Mouse (Mus musculus): ENCODE results near the gene Wdpcp. TPM values are rescaled to one million over a fixed set of nuclear protein-coding genes. Genes with fewer than 3 reads are reported as not detected.

The Wdpcp gene
- polyA plus RNA-seq, 1 experiment: 1.5 TPM

GRCm38 (mm10) chr11:21688441-21688840 is 116.4 kb downstream of the Wdpcp start:
- H3K27me3 ChIP-seq (ENCODE audit: control insufficient read depth, insufficient read depth, low read length): no peaks in the 10 kb centered on the region
- TF ChIP-seq POLR2A (IDR thresholded peaks at IDR 0.05; ENCODE audit: low read depth, low read length) (no peak), CTCF (IDR thresholded peaks at IDR 0.05; ENCODE audit: extremely low read depth, insufficient read length, insufficient replicate concordance, low read depth, low read length) (no peak)
- 87% methylated on average over 6 of the region's 6 CpGs for WGBS
- no peak overlapping the region for H3K27ac ChIP-seq (ENCODE audit: insufficient read depth, low read depth, low read length)
- no peaks in the 10 kb centered on the region for H3K36me3 ChIP-seq (ENCODE audit: control insufficient read depth, insufficient read depth, low read length)
- no peaks in the 10 kb centered on the region for H3K4me1 ChIP-seq (ENCODE audit: control insufficient read depth, insufficient read depth, insufficient read length, low read length)
- H3K4me3 ChIP-seq (ENCODE audit: low read depth, low read length): no peak overlapping the region

- H3K4me1 ChIP-seq (ENCODE audit: control insufficient read depth, insufficient read depth, insufficient read length, low read length): no peaks in the 10 kb centered on the region
- TF ChIP-seq CTCF (IDR thresholded peaks at IDR 0.05; ENCODE audit: extremely low read depth, insufficient read length, insufficient replicate concordance, low read depth, low read length) (no peak), POLR2A (IDR thresholded peaks at IDR 0.05; ENCODE audit: low read depth, low read length) (no peak)
- no peak overlapping the region for H3K4me3 ChIP-seq (ENCODE audit: low read depth, low read length)
- H3K27me3 ChIP-seq (ENCODE audit: control insufficient read depth, insufficient read depth, low read length): no peaks in the 10 kb centered on the region
- H3K27ac ChIP-seq (ENCODE audit: insufficient read depth, low read depth, low read length): no peak overlapping the region
- no peaks in the 10 kb centered on the region for H3K36me3 ChIP-seq (ENCODE audit: control insufficient read depth, insufficient read depth, low read length)
- 71% methylated on average over 2 of the region's 2 CpGs for WGBS
Measured at GRCm38 (mm10) chr11:21690730-21691129, 118.7 kb downstream of the Wdpcp start.

- Histone ChIP-seq H3K27me3 (ENCODE audit: control insufficient read depth, insufficient read depth, low read length) (no peaks in the 10 kb centered on the region), H3K4me3 (ENCODE audit: low read depth, low read length) (no peak overlapping the region), H3K36me3 (ENCODE audit: control insufficient read depth, insufficient read depth, low read length) (no peaks in the 10 kb centered on the region), H3K27ac (ENCODE audit: insufficient read depth, low read depth, low read length) (no peak overlapping the region), H3K4me1 (ENCODE audit: control insufficient read depth, insufficient read depth, insufficient read length, low read length) (no peaks in the 10 kb centered on the region)
- WGBS: 86% methylated on average over 6 of the region's 6 CpGs
- TF ChIP-seq POLR2A (IDR thresholded peaks at IDR 0.05; ENCODE audit: low read depth, low read length) (no peak), CTCF (IDR thresholded peaks at IDR 0.05; ENCODE audit: extremely low read depth, insufficient read length, insufficient replicate concordance, low read depth, low read length) (no peak)
Measured at GRCm38 (mm10) chr11:21694087-21694486, 122.1 kb downstream of the Wdpcp start.

DNA sequence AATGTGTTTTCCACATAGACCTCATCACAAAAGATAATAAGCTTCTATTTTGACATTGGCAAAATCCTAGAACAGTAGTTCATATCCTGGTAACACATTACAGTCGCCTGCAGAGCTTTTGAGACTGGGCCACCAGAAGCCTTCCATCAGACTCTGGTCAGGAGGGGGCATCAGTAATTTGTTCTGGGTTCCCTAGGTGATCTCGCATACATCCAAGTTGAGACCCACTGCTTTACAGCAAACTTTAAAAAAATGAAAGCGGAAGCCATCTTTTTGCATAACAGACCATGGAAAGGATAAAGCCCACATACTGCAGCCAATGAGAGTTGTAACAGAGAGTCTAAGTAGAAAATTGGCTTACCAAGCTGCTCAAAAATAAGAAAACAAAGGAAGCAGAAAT is 125.6 kb downstream of the Wdpcp start:
- H3K4me1 ChIP-seq (ENCODE audit: control insufficient read depth, insufficient read depth, insufficient read length, low read length): no peaks in the 10 kb centered on the region
- no peak overlapping the region for H3K4me3 ChIP-seq (ENCODE audit: low read depth, low read length)
- no peaks in the 10 kb centered on the region for H3K36me3 ChIP-seq (ENCODE audit: control insufficient read depth, insufficient read depth, low read length)
- TF ChIP-seq POLR2A (IDR thresholded peaks at IDR 0.05; ENCODE audit: low read depth, low read length) (no peak), CTCF (IDR thresholded peaks at IDR 0.05; ENCODE audit: extremely low read depth, insufficient read length, insufficient replicate concordance, low read depth, low read length) (no peak)
- no peak overlapping the region for H3K27ac ChIP-seq (ENCODE audit: insufficient read depth, low read depth, low read length)
- WGBS: 86% methylated on average over 3 of the region's 3 CpGs
- H3K27me3 ChIP-seq (ENCODE audit: control insufficient read depth, insufficient read depth, low read length): no peaks in the 10 kb centered on the region

GRCm38 (mm10) chr11:21713508-21713907 is 141.5 kb downstream of the Wdpcp start:
- H3K27me3 ChIP-seq (ENCODE audit: control insufficient read depth, insufficient read depth, low read length): no peaks in the 10 kb centered on the region
- no peak overlapping the region for H3K4me3 ChIP-seq (ENCODE audit: low read depth, low read length)
- 0 out of 2 replicates have a peak, but pooled peaks cover 3% of the 10 kb centered on the region for H3K36me3 ChIP-seq (ENCODE audit: control insufficient read depth, insufficient read depth, low read length)
- H3K27ac ChIP-seq (ENCODE audit: insufficient read depth, low read depth, low read length): no peak overlapping the region
- no peaks in the 10 kb centered on the region for H3K4me1 ChIP-seq (ENCODE audit: control insufficient read depth, insufficient read depth, insufficient read length, low read length)
- no peak for TF ChIP-seq CTCF (IDR thresholded peaks at IDR 0.05; ENCODE audit: extremely low read depth, insufficient read length, insufficient replicate concordance, low read depth, low read length)

GRCm38 (mm10) chr11:21714065-21714464 is 142.0 kb downstream of the Wdpcp start:
- H3K4me3 ChIP-seq (ENCODE audit: low read depth, low read length): no peak overlapping the region
- H3K27me3 ChIP-seq (ENCODE audit: control insufficient read depth, insufficient read depth, low read length): no peaks in the 10 kb centered on the region
- H3K4me1 ChIP-seq (ENCODE audit: control insufficient read depth, insufficient read depth, insufficient read length, low read length): no peaks in the 10 kb centered on the region
- no peak overlapping the region for H3K27ac ChIP-seq (ENCODE audit: insufficient read depth, low read depth, low read length)
- 0 out of 2 replicates have a peak, but pooled peaks cover 3% of the 10 kb centered on the region for H3K36me3 ChIP-seq (ENCODE audit: control insufficient read depth, insufficient read depth, low read length)
- WGBS: 89% methylated on average over 1 of the region's 1 CpGs
- TF ChIP-seq CTCF (IDR thresholded peaks at IDR 0.05; ENCODE audit: extremely low read depth, insufficient read length, insufficient replicate concordance, low read depth, low read length) (no peak), POLR2A (IDR thresholded peaks at IDR 0.05; ENCODE audit: low read depth, low read length) (no peak)

DNA sequence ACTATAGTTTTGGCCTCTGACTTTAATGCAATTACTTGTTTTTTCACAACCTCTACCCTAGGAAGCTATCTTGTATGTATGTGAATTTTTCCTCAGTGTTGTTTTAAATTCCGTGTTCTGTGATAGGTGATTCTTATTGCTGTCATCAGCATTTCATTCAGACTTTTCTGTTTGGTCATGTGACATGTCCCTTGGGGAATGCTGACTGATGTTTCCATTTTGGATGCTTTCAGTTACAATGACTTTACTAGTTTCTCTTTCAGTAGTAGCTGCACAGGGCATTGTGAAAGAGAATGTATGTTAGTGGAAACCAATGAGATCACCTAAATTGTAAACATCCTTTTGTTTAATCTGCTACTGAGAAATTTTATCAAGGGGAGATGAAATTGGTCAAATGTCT is 154.3 kb downstream of the Wdpcp start:
- TF ChIP-seq POLR2A (IDR thresholded peaks at IDR 0.05; ENCODE audit: low read depth, low read length) (no peak), CTCF (IDR thresholded peaks at IDR 0.05; ENCODE audit: extremely low read depth, insufficient read length, insufficient replicate concordance, low read depth, low read length) (no peak)

DNA sequence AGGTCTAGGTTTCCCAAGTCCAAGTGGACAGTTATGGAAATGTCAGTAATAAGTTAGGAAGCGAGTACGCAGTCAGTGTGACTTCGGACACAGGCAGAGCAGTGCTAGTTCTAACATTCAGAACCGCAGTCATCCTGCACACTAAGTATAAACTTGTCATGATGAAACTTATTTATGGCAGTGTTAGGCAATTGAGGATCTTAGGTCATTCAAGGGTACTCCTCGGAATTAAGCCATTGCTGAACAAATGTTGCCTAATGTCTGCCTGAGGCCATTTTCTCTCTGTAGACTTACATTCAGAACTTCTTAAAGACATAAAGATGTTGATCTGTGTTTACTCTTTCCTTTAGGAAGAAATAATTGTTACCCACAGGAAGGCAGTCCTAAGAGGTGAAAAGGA is 157.0 kb downstream of the Wdpcp start:
- WGBS: 75% methylated on average over 5 of the region's 5 CpGs
- Histone ChIP-seq H3K4me1 (ENCODE audit: control insufficient read depth, insufficient read depth, insufficient read length, low read length) (no peaks in the 10 kb centered on the region), H3K27ac (ENCODE audit: insufficient read depth, low read depth, low read length) (no peak overlapping the region), H3K27me3 (ENCODE audit: control insufficient read depth, insufficient read depth, low read length) (no peaks in the 10 kb centered on the region), H3K4me3 (ENCODE audit: low read depth, low read length) (no peak overlapping the region), H3K36me3 (ENCODE audit: control insufficient read depth, insufficient read depth, low read length) (no peaks in the 10 kb centered on the region)
- TF ChIP-seq POLR2A (IDR thresholded peaks at IDR 0.05; ENCODE audit: low read depth, low read length) (no peak), CTCF (IDR thresholded peaks at IDR 0.05; ENCODE audit: extremely low read depth, insufficient read length, insufficient replicate concordance, low read depth, low read length) (no peak)

More for the DNA sequence above, 154.3 kb downstream of the Wdpcp start:
- Histone ChIP-seq H3K27ac (ENCODE audit: insufficient read depth, low read depth, low read length) (no peak overlapping the region), H3K4me1 (ENCODE audit: control insufficient read depth, insufficient read depth, insufficient read length, low read length) (no peaks in the 10 kb centered on the region), H3K4me3 (ENCODE audit: low read depth, low read length) (no peak overlapping the region), H3K36me3 (ENCODE audit: control insufficient read depth, insufficient read depth, low read length) (no peaks in the 10 kb centered on the region), H3K27me3 (ENCODE audit: control insufficient read depth, insufficient read depth, low read length) (no peaks in the 10 kb centered on the region)
- WGBS: 73% methylated on average over 1 of the region's 1 CpGs
